Mouse (Mus musculus): ENCODE data around the gene Scml4.

DNA sequence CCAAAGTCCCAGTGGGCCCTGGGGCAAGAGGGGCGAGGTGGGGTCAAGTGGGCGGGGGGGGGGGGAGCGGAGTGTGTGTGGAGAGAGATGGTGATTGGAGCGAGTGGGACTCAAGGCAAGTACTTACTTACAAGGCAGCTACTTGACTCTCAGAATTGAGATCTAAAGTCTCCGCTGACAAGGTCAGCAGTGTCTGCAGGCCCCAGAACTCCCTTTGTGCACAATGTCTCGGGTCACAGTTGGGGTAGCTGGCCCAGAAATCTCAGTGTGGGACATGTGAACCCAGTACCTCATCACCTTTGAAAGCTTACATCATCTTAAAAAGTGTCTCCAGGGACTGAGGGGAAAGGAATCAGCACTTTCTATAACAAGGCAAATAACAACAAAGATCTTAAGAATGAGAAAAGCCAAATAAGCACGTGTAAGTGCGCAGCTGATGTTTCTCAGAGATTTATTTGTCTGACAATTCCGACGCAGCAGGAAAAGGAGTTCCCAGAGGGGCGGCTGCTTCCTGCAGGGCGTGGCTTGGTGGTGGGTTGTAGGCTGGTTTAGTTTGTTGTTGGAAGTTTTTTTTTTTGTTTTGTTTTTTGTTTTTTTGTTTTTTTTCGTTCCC, 142.0 kb downstream of the Scml4 start:
- TF ChIP-seq CTCF (conservative IDR thresholded peaks at IDR 0.05; ENCODE audit: low read length) (no peak), POU5F1 (IDR thresholded peaks at IDR 0.05; ENCODE audit: borderline replicate concordance, low read length) (no peak)

Data from E14TG2a.4 (cell line).